Mouse (Mus musculus) ovary, postnatal 10 days (tissue): Measurements from ENCODE around the gene Grik1.

ENCODE experiments used
- DNase-seq: peaks from one replicate; pipeline ENCODE4 v3.0.0; 2022; ENCODE audit warnings: low spot score

Grik1 gene

DNA sequence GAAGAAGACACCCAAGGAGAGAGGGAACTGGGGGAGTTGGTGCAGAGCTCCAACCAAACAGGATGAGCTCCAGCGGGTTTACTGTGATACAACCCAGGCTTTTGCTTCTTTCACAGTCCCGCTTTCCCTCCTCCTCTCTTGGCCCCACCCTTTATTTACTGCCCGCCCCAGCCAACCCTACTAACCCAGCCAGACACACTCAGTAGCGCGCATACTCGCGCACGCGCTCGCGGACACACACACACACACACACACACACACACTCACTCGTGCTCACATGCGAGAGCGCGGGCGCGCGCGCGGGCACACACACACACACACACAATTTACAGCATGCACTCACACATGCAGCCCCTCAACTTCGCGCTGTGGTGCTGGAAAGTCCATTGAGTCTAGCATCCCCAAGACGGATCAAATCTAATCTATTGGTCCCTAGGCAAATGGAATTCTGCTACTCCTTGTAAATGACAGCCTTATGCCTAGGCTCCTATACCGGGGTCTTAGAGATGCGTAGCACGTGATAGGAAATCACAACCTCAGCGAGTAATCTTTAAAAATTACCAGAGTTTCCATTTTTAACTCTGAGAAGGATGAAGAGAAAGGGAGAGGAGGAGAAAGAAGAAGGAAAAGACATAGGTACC, at the start of gene Grik1:
Grik1 (minus strand) TSS at position 134 of the 641 bp plus-strand sequence.
- DNase-seq: no peak

DNA sequence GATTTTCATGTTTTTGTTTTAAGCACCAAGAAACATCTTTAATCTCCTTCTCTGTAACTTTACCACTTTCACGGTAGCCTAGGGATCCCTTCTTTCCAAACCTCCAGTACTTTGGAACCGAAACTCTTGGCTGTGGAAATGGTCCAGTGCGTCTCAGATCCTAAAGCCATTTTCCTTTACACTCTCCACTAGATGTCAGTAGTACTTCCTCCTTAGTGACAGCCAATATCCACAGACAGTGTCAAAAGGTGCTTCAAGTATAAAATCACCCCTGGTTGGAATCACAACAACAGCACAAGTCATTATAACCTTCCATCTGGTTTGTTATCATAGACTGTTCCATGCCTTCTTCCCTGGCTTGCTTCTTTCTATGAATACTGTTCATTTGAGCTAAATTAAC, 4.1 kb upstream of the Grik1 start:
- no peak for DNase-seq

DNA sequence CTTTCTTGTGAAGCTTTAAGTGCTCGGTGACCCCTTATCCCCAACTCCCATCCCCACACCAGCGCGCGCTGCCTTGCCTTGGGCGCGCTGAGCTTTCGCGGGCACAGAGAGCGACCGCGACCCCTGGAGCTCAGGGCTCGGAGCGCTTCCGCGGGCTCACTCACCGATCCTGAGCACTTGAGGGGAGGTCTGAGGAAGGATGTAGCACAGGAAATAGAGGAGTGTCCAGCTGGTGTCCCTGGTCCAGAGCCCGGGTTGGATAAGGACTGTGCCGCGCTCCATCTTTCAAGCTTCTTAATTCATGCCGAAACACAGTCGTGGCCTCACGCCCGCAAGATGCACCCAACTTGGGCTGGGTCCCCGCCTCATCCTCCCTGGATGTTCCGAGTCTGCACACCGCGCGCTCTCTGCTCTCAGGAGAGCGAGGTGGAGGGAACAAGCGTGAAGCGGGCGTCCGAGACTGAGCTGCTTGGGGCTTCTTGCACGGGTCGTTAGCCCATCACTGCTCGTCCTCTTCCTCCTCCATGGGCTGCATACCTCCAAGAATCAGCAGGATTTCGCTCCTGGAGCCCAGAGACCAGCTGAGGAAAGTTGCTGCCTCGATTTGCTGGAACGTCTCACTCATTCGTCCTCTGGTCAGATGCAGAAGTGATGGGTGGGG, 514 bp downstream of the Grik1 start:
- DNase-seq: no peak

DNA sequence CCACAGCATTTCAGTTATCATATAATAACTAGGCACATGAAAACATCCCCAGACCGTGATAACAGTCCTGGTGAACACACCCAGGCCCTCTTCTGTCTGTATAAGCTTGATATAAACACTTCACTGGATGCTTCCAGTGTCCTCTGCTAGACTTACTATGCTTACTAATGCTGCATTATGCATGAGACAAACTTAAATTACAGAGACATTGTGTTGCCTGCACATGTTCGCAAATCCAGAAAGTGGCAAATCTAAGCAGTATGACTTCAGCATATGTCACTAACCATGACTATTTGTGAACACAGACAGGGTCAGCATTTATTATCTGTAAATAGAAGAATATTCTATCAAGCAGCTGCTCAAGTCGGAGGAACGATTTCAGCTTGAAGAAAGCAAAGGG, 31.7 kb downstream of the Grik1 start:
- no peak for DNase-seq

DNA sequence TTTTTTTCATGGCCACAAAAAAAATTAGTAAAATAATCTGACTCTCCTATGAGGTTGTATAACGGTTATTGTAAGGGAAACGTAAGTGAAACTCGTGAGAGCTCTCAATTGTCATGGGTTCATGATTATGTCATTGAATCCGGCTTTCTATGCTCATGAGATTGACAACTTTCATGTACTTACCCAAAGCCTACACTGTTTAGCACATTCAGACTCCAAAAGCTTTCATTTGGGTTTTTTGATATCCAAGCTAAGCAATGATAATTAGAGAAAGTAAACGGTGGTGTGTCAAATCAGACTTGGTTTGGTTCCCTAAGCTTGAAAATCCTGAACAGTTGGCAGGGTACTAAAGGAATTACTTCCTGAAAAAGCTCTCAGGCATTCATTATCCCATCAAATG, 33.0 kb downstream of the Grik1 start:
- no peak for DNase-seq

DNA sequence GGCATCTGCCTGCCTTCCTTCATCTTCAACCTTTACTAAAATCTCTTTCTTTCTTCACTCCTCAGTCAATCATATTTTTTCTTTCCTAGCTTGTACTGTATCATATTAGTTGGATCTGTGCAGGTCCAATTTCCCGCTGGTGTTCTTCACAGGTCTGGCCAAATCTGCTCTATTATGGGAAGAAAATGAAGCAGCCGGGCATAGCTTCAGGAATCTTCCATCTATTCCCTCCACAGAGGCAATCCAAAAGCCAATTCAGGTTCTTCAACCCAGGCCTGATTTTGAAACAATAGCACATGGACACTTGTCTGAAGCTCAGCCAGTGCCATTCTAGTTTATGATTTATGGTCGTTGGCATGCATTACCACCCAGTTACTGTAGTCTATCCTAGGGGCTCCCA, 34.0 kb downstream of the Grik1 start:
- no peak for DNase-seq

DNA sequence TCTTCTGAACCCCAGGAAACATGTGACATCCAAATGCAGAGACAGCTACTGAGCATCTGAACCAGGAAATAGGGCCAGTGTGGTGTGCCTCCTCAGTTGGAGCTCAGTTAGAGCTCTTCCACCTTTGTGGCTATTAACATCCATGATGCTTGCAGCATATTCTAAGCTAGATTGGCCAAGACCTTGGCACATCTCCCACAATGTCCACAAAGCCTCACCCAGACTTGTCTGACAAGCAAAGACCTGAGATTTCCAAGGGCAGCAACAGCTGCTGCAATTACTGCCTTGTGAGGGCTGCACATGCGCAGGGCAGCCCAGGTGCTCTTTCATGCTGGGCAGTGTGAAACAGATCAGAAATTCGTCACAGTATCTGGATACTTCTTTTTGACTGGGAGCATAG, 37.4 kb downstream of the Grik1 start:
- no peak for DNase-seq

DNA sequence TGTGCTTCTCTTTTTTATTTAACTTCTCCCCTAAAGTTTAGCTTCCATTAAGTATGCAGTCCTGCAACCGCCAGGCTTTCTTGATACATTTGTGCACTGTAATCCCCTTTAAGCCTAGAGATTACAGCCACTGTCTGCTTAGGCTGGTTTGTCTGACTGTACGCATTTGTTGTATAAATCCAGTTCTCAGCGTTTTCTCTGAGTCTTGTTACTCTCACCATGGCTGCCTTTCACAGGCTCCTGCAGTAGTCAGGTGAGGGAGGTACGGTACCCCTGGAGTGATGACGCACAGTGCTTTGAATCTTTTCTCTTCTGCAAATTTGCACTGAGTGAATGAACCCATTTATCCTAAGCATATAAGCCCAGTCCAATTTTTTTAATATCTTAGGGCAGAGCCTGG, 39.0 kb downstream of the Grik1 start:
- no peak for DNase-seq

DNA sequence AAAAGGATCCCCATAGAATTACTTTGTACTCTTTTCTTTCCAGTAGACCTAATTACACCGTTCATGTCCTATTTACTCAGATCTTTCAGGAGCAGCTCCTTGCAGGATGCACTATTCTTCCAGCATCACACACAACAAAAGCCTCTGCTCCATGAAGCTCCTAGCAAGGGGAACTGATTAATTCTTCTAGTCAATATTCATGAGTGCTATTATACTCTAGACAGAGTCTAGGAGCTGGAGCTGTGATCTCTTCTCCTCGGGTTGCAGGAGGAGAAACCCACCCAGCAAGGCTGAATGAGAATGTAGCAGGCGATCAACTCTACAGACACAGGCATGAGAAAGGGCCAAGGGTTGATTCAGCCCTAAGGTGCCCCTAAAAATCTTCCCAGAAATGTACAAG, 40.2 kb downstream of the Grik1 start:
- no peak for DNase-seq

DNA sequence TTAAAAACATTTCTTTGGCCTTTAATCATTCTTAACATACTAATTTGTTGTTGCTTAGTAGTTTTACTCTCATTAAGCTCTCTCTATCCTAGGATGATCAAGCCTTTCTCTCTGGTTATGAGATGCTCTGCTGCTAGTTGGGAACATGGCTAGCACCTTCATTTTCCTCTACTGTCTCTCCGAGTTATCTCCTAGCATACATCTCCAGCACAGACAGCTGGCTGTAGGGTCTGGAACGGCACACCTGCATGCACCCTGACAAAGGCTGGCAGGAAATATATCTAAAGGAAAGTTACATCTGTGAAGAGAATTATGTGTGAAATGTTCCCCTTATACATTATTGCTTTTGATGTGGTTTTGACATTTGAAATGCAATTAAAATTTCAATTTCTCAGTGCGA, 42.5 kb downstream of the Grik1 start:
- DNase-seq: no peak

DNA sequence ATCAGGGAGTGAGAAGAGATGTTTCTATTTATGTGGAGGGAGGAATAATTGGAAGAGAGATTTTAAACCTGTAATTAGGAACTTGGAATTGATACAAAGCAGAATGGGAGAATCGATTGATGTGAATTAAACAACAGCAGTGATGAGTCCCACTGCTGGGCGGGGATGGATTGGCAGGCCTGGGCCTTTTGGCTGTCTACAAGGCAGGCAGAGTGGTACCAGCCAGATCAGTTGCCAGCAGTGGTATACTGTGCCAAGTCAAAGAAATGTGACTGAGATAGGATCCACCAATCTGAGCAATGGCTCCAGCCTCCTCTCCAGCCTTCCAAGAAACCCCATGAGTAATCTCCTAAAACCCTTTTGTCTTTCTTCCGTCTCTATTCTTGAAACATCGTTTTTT, 45.4 kb downstream of the Grik1 start:
- DNase-seq: no peak

DNA sequence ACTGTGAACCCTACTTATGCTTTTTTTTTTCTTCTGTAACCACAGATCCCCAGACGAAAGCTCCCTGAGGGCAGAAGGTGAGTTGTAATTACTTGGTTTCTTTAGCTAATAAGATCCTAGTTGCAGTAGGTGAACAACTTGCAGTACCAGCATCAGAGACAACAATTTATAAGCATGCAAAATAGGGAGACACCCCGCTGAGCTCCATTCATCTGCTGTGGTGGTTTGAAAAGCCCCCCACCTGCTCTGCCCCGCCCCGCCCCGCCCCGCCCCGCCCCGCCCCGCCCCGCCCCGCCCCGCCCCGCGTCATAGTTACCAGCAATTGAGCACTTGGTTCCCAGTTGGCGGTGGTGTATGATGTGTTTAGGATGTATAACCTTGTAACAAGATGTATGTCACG, 64.4 kb downstream of the Grik1 start:
- no peak for DNase-seq

DNA sequence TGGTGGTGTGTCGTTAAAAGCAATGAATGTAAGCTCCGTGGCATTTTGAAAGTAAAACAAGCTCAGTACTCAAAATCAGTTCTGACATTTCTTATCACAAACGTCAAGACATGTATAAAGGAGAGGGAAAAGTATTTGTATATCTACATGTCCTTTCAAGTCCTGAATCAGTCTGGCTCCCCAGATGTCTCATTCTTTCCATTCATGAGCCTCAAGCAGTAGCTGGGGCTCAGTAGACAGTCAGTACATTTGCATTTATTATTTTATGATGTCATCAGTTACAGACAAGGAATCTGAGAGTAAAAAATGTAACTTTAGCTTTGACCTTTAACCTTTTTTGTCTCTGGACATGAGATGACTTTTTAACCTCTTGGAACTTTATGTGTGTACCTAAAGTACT, 68.1 kb downstream of the Grik1 start:
- DNase-seq: no peak

DNA sequence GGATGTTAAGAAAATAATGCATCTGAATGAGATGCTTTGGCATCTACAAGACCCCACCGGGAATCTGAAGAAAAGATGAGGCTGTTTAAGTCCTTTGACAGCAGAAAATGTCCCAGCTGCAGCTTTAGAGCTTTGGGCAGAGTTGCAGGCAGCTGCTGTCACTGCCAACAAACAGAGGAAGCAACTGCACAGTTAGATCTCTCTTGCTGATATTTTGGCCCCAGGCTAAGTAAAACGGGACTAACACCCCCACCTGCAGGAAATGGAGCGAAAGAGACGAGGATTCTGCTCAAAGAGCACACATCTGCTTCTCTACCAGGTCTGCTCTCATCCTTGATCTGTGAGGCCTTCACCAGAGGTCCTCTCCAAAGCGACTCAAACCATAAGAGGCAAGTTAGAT, 77.5 kb downstream of the Grik1 start:
- no peak for DNase-seq

DNA sequence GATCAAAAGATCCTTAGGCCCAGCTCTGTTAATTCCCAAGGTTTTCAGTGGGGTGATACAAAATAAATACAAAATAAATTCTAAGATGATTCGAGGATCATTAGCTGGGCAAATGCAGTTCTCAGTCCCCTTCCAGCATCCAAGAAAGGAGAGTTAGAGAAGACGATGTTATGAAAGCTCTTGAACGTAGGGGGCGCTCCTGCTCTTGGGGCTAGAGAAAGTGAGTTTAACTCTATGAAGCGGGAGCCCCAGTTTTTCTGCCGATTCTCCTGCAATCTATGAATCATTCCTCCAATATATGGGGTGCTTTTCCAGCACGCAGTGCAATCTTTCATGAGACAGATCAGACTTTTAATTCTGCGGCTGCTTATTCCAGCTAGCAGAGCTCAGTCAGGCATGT, 78.2 kb downstream of the Grik1 start:
- DNase-seq: no peak

DNA sequence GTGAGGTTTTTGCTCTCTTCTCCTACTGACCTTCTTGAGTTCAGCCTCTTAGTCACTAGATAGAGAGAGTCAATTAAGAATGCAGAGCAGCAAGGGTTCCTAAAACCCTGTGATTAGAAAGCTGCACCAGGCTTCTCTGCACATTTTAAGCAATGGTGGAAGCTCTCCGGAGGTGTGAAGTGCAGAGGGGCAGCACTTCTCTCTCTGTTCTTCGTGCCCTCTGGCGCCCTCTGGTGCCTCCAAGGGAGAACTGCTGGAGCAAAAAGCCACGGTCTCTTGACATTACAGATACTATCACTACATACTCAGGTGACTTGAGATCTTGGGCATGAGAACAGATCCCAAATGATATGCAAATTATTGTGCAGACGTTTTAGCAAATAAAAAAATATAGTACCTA, 85.7 kb downstream of the Grik1 start:
- DNase-seq: peak; percentile 38

DNA sequence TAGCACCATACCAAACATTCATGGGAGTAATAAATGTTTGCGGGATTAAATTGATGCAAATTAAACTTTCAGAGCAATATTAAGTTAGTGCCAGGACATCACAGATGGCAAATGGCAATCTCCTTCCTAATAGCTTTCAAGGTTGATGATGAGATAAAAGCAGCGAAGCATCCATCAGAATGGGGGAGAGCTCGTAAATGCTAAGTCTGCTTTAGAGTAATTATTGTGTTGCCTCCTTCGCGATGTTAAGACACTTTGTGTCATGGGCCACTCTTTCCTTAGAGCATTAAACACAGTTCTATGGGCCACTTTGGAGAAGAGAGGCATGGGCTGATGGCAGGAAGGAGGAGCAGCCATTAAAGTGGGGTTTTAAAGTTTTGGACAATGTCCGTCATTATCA, 86.1 kb downstream of the Grik1 start:
- no peak for DNase-seq

DNA sequence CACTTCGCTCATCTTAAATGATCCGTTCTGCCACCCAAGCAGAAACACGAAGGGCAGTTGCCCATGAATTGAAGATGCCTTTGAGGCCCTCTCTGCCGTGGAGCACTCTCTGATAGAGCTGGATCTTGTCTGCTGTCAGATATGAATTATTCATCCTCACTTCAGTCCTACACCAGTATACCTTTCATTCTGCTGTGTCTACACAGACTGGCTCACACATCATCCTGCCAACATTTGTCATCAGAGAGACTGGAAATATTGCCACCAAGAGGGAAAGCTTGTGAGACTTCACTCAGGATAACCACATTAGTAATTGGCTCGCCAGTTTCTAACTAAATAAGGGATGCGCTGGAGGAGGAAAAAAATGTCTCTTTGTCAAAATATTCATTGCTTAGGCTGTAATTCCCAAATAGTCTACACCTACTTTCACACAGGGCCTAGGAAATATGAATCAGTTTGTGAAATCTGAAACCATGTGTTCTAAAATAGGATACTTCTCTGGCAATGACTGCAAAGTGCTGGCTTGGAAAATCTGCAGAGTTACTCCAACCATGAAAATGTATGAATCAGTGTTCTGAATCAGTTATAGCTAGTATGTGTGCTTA, 102.5 kb downstream of the Grik1 start:
- no peak for DNase-seq

DNA sequence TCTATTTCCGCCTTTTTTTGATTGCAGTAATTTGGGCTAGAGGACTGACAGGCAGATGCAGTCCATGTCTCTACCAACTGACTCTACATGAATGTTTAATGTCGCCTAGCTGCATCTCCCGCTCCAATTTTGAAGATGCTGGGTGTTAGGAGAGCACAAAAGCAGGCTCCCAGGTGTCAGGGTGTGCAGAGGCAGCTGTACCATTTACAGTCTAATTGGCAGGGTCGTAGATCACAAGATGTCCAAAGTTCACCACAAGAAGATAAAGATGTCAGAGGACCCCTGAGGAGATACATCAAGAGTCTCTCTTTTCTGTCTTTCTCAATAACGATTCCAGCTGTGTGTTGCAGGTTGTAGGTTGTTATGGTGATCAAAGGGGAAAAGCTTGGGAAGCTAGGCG, 111.3 kb downstream of the Grik1 start:
- no peak for DNase-seq

DNA sequence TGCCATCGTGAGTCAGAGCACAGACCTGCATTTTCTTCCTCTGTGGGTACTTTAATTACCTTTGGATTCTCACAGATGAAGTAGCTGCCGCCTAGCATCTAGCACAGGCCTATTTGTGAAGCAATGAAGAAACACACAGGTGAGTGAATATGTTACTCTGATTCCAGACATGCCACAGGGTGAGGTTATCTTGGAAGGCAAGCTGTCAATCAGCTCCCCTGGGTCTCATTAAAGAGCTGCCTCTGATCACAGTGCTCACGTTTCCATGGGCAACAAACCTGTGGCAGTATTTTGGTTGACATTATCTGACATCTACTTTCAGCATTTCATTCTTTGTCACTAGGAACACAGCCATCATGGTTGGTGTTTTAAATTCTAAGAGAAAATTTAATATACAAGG, 112.7 kb downstream of the Grik1 start:
- DNase-seq: no peak

DNA sequence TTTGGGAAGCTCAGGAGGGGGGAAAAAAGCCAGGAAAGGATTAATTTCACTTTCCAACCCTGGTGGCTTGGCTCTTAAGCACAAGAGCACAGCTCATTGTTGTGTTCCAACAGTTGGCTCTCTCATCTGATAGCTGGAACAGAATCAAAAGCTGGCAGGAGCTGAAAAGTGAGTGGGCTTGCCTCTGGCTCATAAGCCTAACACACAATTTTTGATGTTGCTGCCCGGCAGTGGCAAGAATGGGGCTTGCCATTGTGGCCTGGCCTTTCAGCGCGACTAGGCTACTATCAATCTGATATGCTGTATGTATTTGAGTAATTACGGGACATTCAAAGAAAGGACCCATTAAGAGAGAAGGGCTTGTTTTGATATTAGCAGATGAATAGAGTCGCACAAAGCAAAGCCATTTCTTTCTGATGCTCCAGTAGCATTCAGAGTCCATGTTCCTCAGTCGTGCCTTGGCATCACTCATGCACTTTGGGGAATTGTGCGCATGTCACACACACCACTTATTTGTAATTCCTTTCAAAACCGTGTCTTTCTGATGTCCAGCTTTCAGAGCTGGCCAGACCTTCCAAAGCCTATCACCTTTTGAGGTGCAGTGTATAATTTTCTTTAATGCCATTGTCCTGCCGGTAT, 115.9 kb downstream of the Grik1 start:
- no peak for DNase-seq

DNA sequence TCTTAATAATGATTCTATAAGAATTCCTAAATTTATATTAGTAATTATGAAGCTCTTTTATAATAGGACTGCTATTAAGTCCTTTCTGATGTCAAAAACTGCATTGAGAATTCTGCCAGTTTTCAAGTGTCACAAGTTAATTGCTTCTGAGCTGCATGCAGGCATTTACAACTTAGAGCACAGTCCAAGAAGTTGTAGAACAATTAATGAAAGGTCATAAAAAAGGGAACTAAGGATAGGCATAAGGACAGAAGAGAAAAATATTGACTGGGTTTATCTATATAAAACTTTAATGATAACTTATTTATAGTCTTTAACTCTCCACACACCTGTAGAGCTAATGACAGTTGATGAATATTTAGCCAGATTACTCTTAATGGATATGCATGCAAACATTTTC, 123.5 kb downstream of the Grik1 start:
- DNase-seq: no peak

DNA sequence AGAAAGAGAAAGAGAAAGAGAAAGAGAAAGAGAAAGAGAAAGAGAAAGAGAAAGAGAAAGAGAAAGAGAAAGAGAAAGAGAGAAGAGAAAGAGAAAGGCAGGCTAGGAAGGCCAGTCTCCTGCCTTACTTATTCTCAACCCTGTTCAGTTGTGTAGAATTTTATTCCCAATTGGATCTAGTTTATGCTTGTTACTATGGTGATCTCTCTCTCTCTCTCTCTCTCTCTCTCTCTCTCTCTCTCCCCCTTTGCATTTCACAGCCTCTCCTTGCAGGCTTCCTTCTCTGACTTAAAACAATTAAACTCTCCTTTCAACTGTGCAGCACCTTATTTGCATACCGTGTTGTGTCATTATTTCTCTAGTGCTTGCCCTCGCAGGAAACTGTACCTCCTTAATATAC, 147.5 kb downstream of the Grik1 start:
- no peak for DNase-seq
